Mouse (Mus musculus): ENCODE data around the gene Hist2h2be. TPM values are rescaled to one million over a fixed set of nuclear protein-coding genes. Genes with fewer than 3 reads are reported as not detected.
"Not testable (repeated sequence)": the region's sequence is repeated elsewhere in the genome, so short reads cannot be mapped to it uniquely, and the experiment has no call there.

The Hist2h2be gene
- 10 to 100 TPM in 1 of 2 experiments, 1 to 10 TPM in 1; 8.3 to 10.5 TPM for total RNA-seq (2021)

- intact Hi-C loops (cut with DNase I), result loop anchor here (2.0 kb wide), 2 partner anchors 16 to 42 kb away; partner anchors contain the start of gene Hist2h4
These were observed at the start of gene Hist2h2be, which contains the start of gene Hist2h2ac for GRCm38 (mm10) chr3:96220765-96221639. TSS of gene Hist2h2be (plus strand) at chr3:96221119. TSS of gene Hist2h2ac (minus strand) at chr3:96220880.

GRCm38 (mm10) chr3:96171583-96172196, 49.2 kb upstream of the Hist2h2be start:
- intact Hi-C loops (cut with DNase I), result loop anchor here (2.0 kb wide), 1 partner anchor 47 kb away; the partner anchor contains the start of genes Bola1 and Hist2h2ab
- no peak for DNase-seq

More at GRCm38 (mm10) chr3:96220765-96221639, at the start of gene Hist2h2be, which contains the start of gene Hist2h2ac:
- DNase-seq, result peak; percentile 83 to 85

GRCm38 (mm10) chr3:96172197-96173178, 48.4 kb upstream of the Hist2h2be start, which contains the start of gene Sf3b4:
TSS of gene Sf3b4 (plus strand) at chr3:96172332.
- intact Hi-C loops (cut with DNase I), result loop anchor here (2.0 kb wide), 1 partner anchor 46 kb away; the partner anchor contains the start of genes Bola1 and Hist2h2ab
- DNase-seq, result peak; percentile 83 to 89

GRCm38 (mm10) chr3:96173185-96173584, 47.7 kb upstream of the Hist2h2be start:
- DNase-seq, result no peak
- intact Hi-C loops (cut with DNase I), result loop anchor here (2.0 kb wide), 1 partner anchor 46 kb away; the partner anchor contains the start of genes Bola1 and Hist2h2ab

GRCm38 (mm10) chr3:96174042-96174441, 46.9 kb upstream of the Hist2h2be start:
- intact Hi-C loops (cut with DNase I); DNase-seq: not testable (repeated sequence)

- intact Hi-C loops (cut with DNase I), result no loop called here
- DNase-seq, result no peak
These were observed 45.7 kb upstream of the Hist2h2be start for GRCm38 (mm10) chr3:96175251-96175650.

GRCm38 (mm10) chr3:96178427-96178826, 42.5 kb upstream of the Hist2h2be start:
- intact Hi-C loops (cut with DNase I), result no loop called here
- DNase-seq, result no peak

- no peak for DNase-seq
- intact Hi-C loops (cut with DNase I), result no loop called here
These were observed 42.0 kb upstream of the Hist2h2be start for GRCm38 (mm10) chr3:96178902-96179301.

- intact Hi-C loops (cut with DNase I), result no loop called here
These were observed 41.4 kb upstream of the Hist2h2be start for GRCm38 (mm10) chr3:96179531-96179930.

GRCm38 (mm10) chr3:96180727-96181477, 40.0 kb upstream of the Hist2h2be start, which contains the start of gene Sv2a:
TSS of gene Sv2a (plus strand) at chr3:96181151.
- DNase-seq, result peak in 1 of 2 experiments; percentile 44
- intact Hi-C loops (cut with DNase I), result no loop called here

More at GRCm38 (mm10) chr3:96179531-96179930, 41.4 kb upstream of the Hist2h2be start:
- no peak for DNase-seq

- DNase-seq, result no peak
- intact Hi-C loops (cut with DNase I), result no loop called here
These were observed 39.2 kb upstream of the Hist2h2be start for GRCm38 (mm10) chr3:96181510-96182381.

GRCm38 (mm10) chr3:96182382-96182776, 38.5 kb upstream of the Hist2h2be start:
- intact Hi-C loops (cut with DNase I), result no loop called here
- DNase-seq, result no peak

GRCm38 (mm10) chr3:96192977-96193376, 27.9 kb upstream of the Hist2h2be start:
- intact Hi-C loops (cut with DNase I), result no loop called here

GRCm38 (mm10) chr3:96194966-96195365, 26.0 kb upstream of the Hist2h2be start:
- no peak for DNase-seq
- intact Hi-C loops (cut with DNase I), result no loop called here

More at GRCm38 (mm10) chr3:96192977-96193376, 27.9 kb upstream of the Hist2h2be start:
- DNase-seq, result no peak

- DNase-seq, result no peak
- intact Hi-C loops (cut with DNase I), result no loop called here
These were observed 25.2 kb upstream of the Hist2h2be start for GRCm38 (mm10) chr3:96195616-96196313.

GRCm38 (mm10) chr3:96196437-96197128, 24.3 kb upstream of the Hist2h2be start:
- DNase-seq, result no peak
- intact Hi-C loops (cut with DNase I), result no loop called here

Data from heart, postnatal 36 days (tissue).